Mouse (Mus musculus): ENCODE results near the gene Wdr59.
"Not testable (repeated sequence)": the region's sequence is repeated elsewhere in the genome, so short reads cannot be mapped to it uniquely, and the experiment has no call there.

DNA sequence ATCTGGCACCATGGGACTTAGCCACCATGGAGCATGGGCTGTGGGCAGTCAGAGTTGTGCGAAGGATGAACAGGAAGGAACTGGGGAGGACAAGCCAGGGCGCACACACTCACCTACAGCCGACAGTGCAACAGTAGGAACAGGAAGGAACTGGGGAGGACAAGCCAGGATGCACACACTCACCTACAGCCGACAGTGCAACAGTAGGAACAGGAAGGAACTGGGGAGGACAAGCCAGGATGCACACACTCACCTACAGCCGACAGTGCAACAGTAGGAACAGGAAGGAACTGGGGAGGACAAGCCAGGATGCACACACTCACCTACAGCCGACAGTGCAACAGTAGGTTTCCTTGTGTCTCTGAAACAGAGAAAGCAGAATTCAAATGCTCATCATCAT is 23.6 kb downstream of the Wdr59 start:
- TF ChIP-seq CTCF, EP300 (IDR thresholded peaks at IDR 0.05; ENCODE audit: low read depth): not testable (repeated sequence)

All from liver, embryonic 14.5 days (tissue).